Mouse (Mus musculus): ENCODE results near the gene Aldh3b1. TPM values are rescaled to one million over a fixed set of nuclear protein-coding genes. Genes with fewer than 3 reads are reported as not detected.

Gene Aldh3b1
- polyA plus RNA-seq, 1 experiment from 2014 or later, result 16.1 TPM

DNA sequence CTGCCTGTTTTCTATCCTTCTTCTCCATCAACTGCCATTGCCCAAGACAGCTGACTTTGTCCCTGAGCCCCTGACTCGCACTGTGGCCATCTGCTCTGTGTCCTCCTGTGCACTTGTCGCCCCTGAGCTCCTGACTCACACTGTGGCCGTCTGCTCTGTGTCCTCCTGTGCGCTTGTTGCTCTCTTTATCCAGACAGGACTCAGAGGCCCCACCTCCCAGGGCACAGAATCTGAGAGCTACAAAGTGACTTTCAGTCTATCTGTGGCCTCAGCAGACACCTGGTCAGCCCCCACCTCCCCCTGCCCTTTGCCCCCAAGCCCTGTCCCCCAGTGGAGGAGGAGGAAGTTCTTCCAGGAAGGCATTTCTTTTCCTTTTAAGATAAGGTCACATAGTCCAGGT lies 26.2 kb upstream of the Aldh3b1 start:
- H3K9ac ChIP-seq (ENCODE audit: low read depth, low read length), result no peak overlapping the region
- H3K36me3 ChIP-seq (ENCODE audit: control insufficient read depth, insufficient read depth), result no peaks in the 10 kb centered on the region
- H3K4me1 ChIP-seq (replicated peaks; ENCODE audit: control insufficient read depth, insufficient read depth, low read length), result no peaks in the 10 kb centered on the region
- H3K9me3 ChIP-seq (ENCODE audit: control insufficient read depth), result no peaks in the 10 kb centered on the region
- ATAC-seq, result peak; percentile 60
- TF ChIP-seq CTCF (IDR thresholded peaks at IDR 0.05; ENCODE audit: low read depth), result no peak
- H3K4me2 ChIP-seq (replicated peaks; ENCODE audit: low read depth), result no peak overlapping the region
- no peak overlapping the region for H3K4me3 ChIP-seq (ENCODE audit: low read depth, low read length)
- no peak overlapping the region for H3K27ac ChIP-seq (ENCODE audit: low read depth, low read length)
- WGBS, result 22% methylated on average over 4 of the region's 4 CpGs
- H3K27me3 ChIP-seq (replicated peaks; ENCODE audit: control insufficient read depth, insufficient read depth, low read length), result no peaks in the 10 kb centered on the region

DNA sequence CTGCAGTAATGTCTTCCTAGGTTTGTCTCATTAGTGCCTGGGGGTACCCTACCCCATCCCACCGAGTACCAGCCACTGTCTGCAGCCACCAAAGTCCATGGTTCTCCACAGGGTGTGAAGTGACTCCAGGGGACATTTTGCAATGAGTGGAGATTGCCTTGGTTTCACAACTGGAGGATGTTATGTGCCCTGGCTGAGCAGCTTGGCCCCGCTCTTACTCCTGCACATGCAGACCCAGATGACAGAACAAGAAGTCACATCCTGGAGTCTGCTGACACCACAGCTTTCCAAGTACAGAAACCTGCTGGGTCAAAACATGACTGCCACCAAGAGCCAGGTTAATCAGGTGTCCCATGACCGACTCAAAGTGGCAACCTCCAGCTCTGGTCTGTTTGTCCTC lies 25.4 kb upstream of the Aldh3b1 start:
- no peak for TF ChIP-seq CTCF (IDR thresholded peaks at IDR 0.05; ENCODE audit: low read depth)
- Histone ChIP-seq H3K36me3 (ENCODE audit: control insufficient read depth, insufficient read depth) (no peaks in the 10 kb centered on the region), H3K4me2 (replicated peaks; ENCODE audit: low read depth) (no peak overlapping the region), H3K4me1 (replicated peaks; ENCODE audit: control insufficient read depth, insufficient read depth, low read length) (no peaks in the 10 kb centered on the region), H3K27me3 (replicated peaks; ENCODE audit: control insufficient read depth, insufficient read depth, low read length) (no peaks in the 10 kb centered on the region), H3K4me3 (ENCODE audit: low read depth, low read length) (no peak overlapping the region), H3K9me3 (ENCODE audit: control insufficient read depth) (no peaks in the 10 kb centered on the region), H3K27ac (ENCODE audit: low read depth, low read length) (no peak overlapping the region), H3K9ac (ENCODE audit: low read depth, low read length) (no peak overlapping the region)
- peak; percentile 54 for ATAC-seq
- WGBS, result 57% methylated on average over 3 of the region's 3 CpGs

DNA sequence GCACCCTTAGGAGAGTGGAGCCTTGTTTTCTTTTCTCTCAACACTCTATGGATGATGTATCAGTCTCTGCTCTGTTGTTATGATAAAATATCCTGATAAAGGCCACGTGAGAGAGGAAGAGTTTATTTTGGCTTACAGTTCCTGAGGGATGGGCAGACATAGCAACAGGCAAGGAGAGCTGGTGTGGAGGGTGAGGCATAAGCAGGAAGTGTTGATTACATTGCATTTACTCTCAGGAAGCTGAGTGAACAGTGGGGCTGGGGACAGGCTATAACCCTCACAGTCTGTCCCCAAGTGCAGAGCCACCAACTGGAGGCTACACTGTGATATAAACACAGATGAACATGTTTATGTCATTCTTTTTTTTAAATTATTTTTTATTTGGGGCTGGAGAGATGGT lies 22.5 kb upstream of the Aldh3b1 start:
- peaks cover 21% of the 10 kb centered on the region for H3K36me3 ChIP-seq (ENCODE audit: control insufficient read depth, insufficient read depth)
- 41% methylated on average over 1 of the region's 1 CpGs for WGBS
- no peak overlapping the region for H3K4me2 ChIP-seq (replicated peaks; ENCODE audit: low read depth)
- H3K4me3 ChIP-seq (ENCODE audit: low read depth, low read length), result no peak overlapping the region
- no peaks in the 10 kb centered on the region for H3K4me1 ChIP-seq (replicated peaks; ENCODE audit: control insufficient read depth, insufficient read depth, low read length)
- H3K9me3 ChIP-seq (ENCODE audit: control insufficient read depth), result no peaks in the 10 kb centered on the region
- no peak for TF ChIP-seq CTCF (IDR thresholded peaks at IDR 0.05; ENCODE audit: low read depth)
- H3K27ac ChIP-seq (ENCODE audit: low read depth, low read length), result no peak overlapping the region
- no peak for ATAC-seq
- H3K9ac ChIP-seq (ENCODE audit: low read depth, low read length), result no peak overlapping the region
- H3K27me3 ChIP-seq (replicated peaks; ENCODE audit: control insufficient read depth, insufficient read depth, low read length), result no peaks in the 10 kb centered on the region

DNA sequence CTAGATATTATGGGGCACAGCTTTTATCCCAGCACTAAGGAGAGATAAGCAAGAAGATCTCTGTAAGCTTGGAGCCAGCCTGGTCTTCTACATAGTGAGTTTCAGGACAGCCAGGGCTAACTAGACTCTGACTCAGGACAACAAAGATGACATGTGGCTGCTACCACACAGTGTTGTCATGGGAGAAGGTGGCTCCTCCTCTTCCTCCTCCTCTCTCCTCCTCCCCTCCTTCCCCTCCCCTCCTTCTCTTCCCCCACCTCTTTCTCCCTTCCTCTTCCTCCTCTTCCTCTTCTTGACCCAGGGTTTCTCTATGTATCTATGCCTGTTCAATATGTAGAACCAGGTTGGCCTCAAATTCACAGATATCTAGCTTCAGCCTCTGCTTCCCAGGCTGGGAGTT lies 21.9 kb upstream of the Aldh3b1 start:
- Histone ChIP-seq H3K36me3 (ENCODE audit: control insufficient read depth, insufficient read depth) (peaks cover 23% of the 10 kb centered on the region), H3K4me2 (replicated peaks; ENCODE audit: low read depth) (no peak overlapping the region), H3K4me3 (ENCODE audit: low read depth, low read length) (no peak overlapping the region), H3K9ac (ENCODE audit: low read depth, low read length) (no peak overlapping the region), H3K27ac (ENCODE audit: low read depth, low read length) (no peak overlapping the region), H3K9me3 (ENCODE audit: control insufficient read depth) (no peaks in the 10 kb centered on the region), H3K4me1 (replicated peaks; ENCODE audit: control insufficient read depth, insufficient read depth, low read length) (no peaks in the 10 kb centered on the region), H3K27me3 (replicated peaks; ENCODE audit: control insufficient read depth, insufficient read depth, low read length) (no peaks in the 10 kb centered on the region)
- TF ChIP-seq CTCF (IDR thresholded peaks at IDR 0.05; ENCODE audit: low read depth), result no peak
- no peak for ATAC-seq

DNA sequence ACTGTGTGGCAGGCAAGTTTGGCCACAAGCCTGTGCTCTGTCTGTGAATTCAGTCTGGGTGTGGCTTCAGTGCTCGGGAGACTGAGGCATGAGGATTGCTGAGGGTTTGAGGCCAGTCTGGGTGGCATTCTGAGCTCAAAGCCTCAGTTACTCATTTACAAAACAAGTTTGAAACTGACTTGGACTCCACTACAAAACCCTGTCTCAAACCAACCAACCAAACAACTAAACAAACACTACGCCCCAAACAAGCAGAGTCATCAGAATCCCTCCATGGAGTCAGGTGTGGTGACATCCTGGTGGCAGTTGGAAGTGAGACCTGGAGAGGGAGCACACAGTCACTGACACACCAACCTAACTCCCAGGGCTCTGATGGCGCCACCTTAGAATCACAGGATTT lies 20.7 kb upstream of the Aldh3b1 start:
- Histone ChIP-seq H3K27ac (ENCODE audit: low read depth, low read length) (no peak overlapping the region), H3K4me3 (ENCODE audit: low read depth, low read length) (no peak overlapping the region), H3K4me2 (replicated peaks; ENCODE audit: low read depth) (no peak overlapping the region), H3K9ac (ENCODE audit: low read depth, low read length) (no peak overlapping the region), H3K9me3 (ENCODE audit: control insufficient read depth) (no peaks in the 10 kb centered on the region), H3K27me3 (replicated peaks; ENCODE audit: control insufficient read depth, insufficient read depth, low read length) (no peaks in the 10 kb centered on the region), H3K4me1 (replicated peaks; ENCODE audit: control insufficient read depth, insufficient read depth, low read length) (no peaks in the 10 kb centered on the region), H3K36me3 (ENCODE audit: control insufficient read depth, insufficient read depth) (peaks cover 23% of the 10 kb centered on the region)
- WGBS, result 71% methylated on average over 3 of the region's 3 CpGs
- TF ChIP-seq CTCF (IDR thresholded peaks at IDR 0.05; ENCODE audit: low read depth), result no peak
- no peak for ATAC-seq

DNA sequence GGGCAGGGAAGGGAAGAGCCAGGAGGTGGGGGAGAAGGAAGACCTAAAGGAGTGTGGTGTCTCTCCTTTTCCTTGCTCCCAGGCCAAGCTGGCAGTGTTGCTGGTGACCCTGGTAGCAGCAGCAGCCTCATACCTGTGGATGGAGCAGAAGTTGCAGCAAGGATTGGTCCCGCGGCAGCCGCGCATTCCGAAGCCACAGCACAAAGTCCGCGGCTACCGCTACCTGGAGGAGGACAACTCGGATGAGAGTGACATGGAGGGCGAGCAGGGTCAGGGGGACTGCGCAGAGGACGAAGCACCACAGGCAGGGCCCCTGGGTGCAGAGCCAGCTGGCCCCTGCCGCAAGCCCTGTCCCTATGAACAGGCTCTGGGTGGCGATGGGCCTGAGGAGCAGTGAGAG lies 18.9 kb upstream of the Aldh3b1 start:
- Histone ChIP-seq H3K4me2 (replicated peaks; ENCODE audit: low read depth) (no peak overlapping the region), H3K36me3 (ENCODE audit: control insufficient read depth, insufficient read depth) (peaks cover 23% of the 10 kb centered on the region), H3K9ac (ENCODE audit: low read depth, low read length) (no peak overlapping the region), H3K27me3 (replicated peaks; ENCODE audit: control insufficient read depth, insufficient read depth, low read length) (no peaks in the 10 kb centered on the region), H3K4me3 (ENCODE audit: low read depth, low read length) (no peak overlapping the region), H3K4me1 (replicated peaks; ENCODE audit: control insufficient read depth, insufficient read depth, low read length) (0 out of 2 replicates have a peak, but pooled peaks cover under 1% of the 10 kb centered on the region), H3K27ac (ENCODE audit: low read depth, low read length) (no peak overlapping the region), H3K9me3 (ENCODE audit: control insufficient read depth) (no peaks in the 10 kb centered on the region)
- ATAC-seq, result no peak
- TF ChIP-seq CTCF (IDR thresholded peaks at IDR 0.05; ENCODE audit: low read depth), result no peak
- WGBS, result 68% methylated on average over 14 of the region's 14 CpGs

DNA sequence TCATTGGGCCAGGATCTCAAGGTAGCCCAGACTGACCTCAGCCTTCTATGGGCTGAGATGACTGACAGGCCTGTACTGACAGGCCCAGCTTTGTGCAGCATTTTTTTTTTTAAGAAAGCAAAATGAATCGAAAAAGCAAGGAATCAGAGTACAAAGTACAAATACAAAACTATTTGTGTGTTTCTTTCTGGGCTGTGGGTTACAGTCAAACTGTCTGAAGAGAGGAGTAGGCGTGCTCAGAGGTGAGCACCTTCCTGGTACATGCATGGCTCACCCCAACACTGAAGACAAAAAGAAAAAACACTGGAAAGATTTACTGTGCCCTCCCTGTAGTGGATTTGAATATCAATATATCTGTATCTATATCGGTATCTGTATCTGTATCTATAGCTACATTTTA lies 18.2 kb upstream of the Aldh3b1 start:
- no peak overlapping the region for H3K9ac ChIP-seq (ENCODE audit: low read depth, low read length)
- no peak overlapping the region for H3K27ac ChIP-seq (ENCODE audit: low read depth, low read length)
- ATAC-seq, result no peak
- WGBS, result 82% methylated on average over 3 of the region's 3 CpGs
- no peak for TF ChIP-seq CTCF (IDR thresholded peaks at IDR 0.05; ENCODE audit: low read depth)
- no peaks in the 10 kb centered on the region for H3K9me3 ChIP-seq (ENCODE audit: control insufficient read depth)
- no peak overlapping the region for H3K4me2 ChIP-seq (replicated peaks; ENCODE audit: low read depth)
- H3K27me3 ChIP-seq (replicated peaks; ENCODE audit: control insufficient read depth, insufficient read depth, low read length), result no peaks in the 10 kb centered on the region
- no peak overlapping the region for H3K4me3 ChIP-seq (ENCODE audit: low read depth, low read length)
- H3K36me3 ChIP-seq (ENCODE audit: control insufficient read depth, insufficient read depth), result peaks cover 23% of the 10 kb centered on the region
- H3K4me1 ChIP-seq (replicated peaks; ENCODE audit: control insufficient read depth, insufficient read depth, low read length), result 0 out of 2 replicates have a peak, but pooled peaks cover 3% of the 10 kb centered on the region
